Mouse (Mus musculus) MEL (cell line): ENCODE results near the gene Slc9a7. TPM values are rescaled to one million over a fixed set of nuclear protein-coding genes. Genes with fewer than 3 reads are reported as not detected.

Source experiments
- DNase-seq: peaks from one replicate; pipeline ENCODE4 v3.0.0; 2011; ENCODE audit warnings: low read depth, low spot score
- H3K27ac ChIP-seq: 2 replicates; pipeline ENCODE4 v1.5.1; 2012; ENCODE audit warnings: low read depth, mild to moderate bottlenecking, control low read depth, low read length, moderate library complexity; ENCODE audit not compliant: control insufficient read depth
- H3K27me3 ChIP-seq, 2 experiments: fragments of 150-350 bp in 1 of 2; sonication (generic) in 1 of 2; 2 replicates each; pipeline ENCODE4 v1.6.1; 2012; ENCODE audit warnings: low read length in 2 of 2, mild to moderate bottlenecking in 2 of 2, improper control_type of control experiment in 1 of 2, moderate library complexity in 1 of 2; ENCODE audit not compliant: insufficient read depth in 2 of 2, control insufficient read depth in 1 of 2
- H3K36me3 ChIP-seq, 2 experiments: 2 replicates each; pipeline ENCODE4 v1.6.1; 2012 to 2014; ENCODE audit warnings: low read length in 2 of 2, improper control_type of control experiment in 1 of 2, inconsistent platforms in 1 of 2, mild to moderate bottlenecking in 1 of 2; ENCODE audit not compliant: insufficient read depth in 2 of 2, control insufficient read depth in 1 of 2
- H3K4me1 ChIP-seq, 2 experiments: fragments of 150-350 bp in 1 of 2; sonication (generic) in 1 of 2; 2 replicates each; pipeline ENCODE4 v1.6.1; 2012; ENCODE audit warnings: low read length in 2 of 2, improper control_type of control experiment in 1 of 2, mild to moderate bottlenecking in 1 of 2; ENCODE audit not compliant: insufficient read depth in 2 of 2, control insufficient read depth in 1 of 2
- H3K4me3 ChIP-seq, 2 experiments: fragments of 150-350 bp in 1 of 2; sonication (generic) in 1 of 2; 2 replicates each; pipeline ENCODE4 v1.5.1; 2012; ENCODE audit warnings: low read depth in 2 of 2, low read length in 2 of 2, mild to moderate bottlenecking in 2 of 2, moderate library complexity in 2 of 2, control low read depth in 1 of 2, improper control_type of control experiment in 1 of 2; ENCODE audit not compliant: control insufficient read depth in 1 of 2, insufficient read depth in 1 of 2
- H3K79me2 ChIP-seq: 2 replicates; pipeline ENCODE4 v1.6.1; 2012; ENCODE audit warnings: mild to moderate bottlenecking, low read length, moderate library complexity; ENCODE audit not compliant: control insufficient read depth, poor library complexity, insufficient read depth
- H3K9ac ChIP-seq: 2 replicates; pipeline ENCODE4 v1.6.1; 2012; ENCODE audit warnings: low read depth, mild to moderate bottlenecking, control low read depth, low read length, moderate library complexity; ENCODE audit not compliant: control insufficient read depth, poor library complexity, severe bottlenecking
- H3K9me3 ChIP-seq: fragments of 150-350 bp; sonication (generic); replicated peaks from 2 replicates; pipeline ENCODE4 v1.6.1; 2012; ENCODE audit warnings: mild to moderate bottlenecking, low read length, improper control_type of control experiment, moderate library complexity; ENCODE audit not compliant: insufficient read depth
- BHLHE40 ChIP-seq: IDR thresholded peaks from 2 replicates; pipeline ENCODE4 v1.6.1; 2012; ENCODE audit warnings: low read depth, mild to moderate bottlenecking, inconsistent platforms, low read length, improper control_type of control experiment, borderline replicate concordance
- CHD1 ChIP-seq: IDR thresholded peaks from 2 replicates; pipeline ENCODE4 v1.6.1; 2012; ENCODE audit warnings: low read depth, mild to moderate bottlenecking, inconsistent platforms, low read length, improper control_type of control experiment
- CHD2 ChIP-seq: IDR thresholded peaks from 2 replicates; pipeline ENCODE4 v1.6.1; 2011; ENCODE audit warnings: low read length, improper control_type of control experiment
- EP300 ChIP-seq, 2 experiments: IDR thresholded peaks; 2 replicates each; pipeline ENCODE4 v1.6.1; 2011; ENCODE audit warnings: improper control_type of control experiment in 2 of 2, low read length in 2 of 2, low read depth in 1 of 2, mild to moderate bottlenecking in 1 of 2
- GABPA ChIP-seq: IDR thresholded peaks from 2 replicates; pipeline ENCODE4 v1.6.1; 2012; ENCODE audit warnings: low read depth, mild to moderate bottlenecking, inconsistent platforms, low read length, improper control_type of control experiment, moderate library complexity
- GATA1 ChIP-seq: IDR thresholded peaks from 2 replicates; pipeline ENCODE4 v1.6.1; 2011; ENCODE audit warnings: low read depth, low read length, improper control_type of control experiment
- KAT2A ChIP-seq: conservative IDR thresholded peaks from 2 replicates; pipeline ENCODE4 v1.6.1; 2012; ENCODE audit warnings: low read depth, low read length, improper control_type of control experiment, inconsistent platforms
- MAFK ChIP-seq: IDR thresholded peaks from 2 replicates; pipeline ENCODE4 v1.6.1; 2011; ENCODE audit warnings: low read depth, mild to moderate bottlenecking, low read length, improper control_type of control experiment, borderline replicate concordance
- MAX ChIP-seq: IDR thresholded peaks from 2 replicates; pipeline ENCODE4 v1.6.1; 2011; ENCODE audit warnings: low read length, improper control_type of control experiment
- MAZ ChIP-seq: IDR thresholded peaks from 2 replicates; pipeline ENCODE4 v1.6.1; 2012; ENCODE audit warnings: low read depth, mild to moderate bottlenecking, inconsistent platforms, low read length, improper control_type of control experiment
- MEF2A ChIP-seq: IDR thresholded peaks from 2 replicates; pipeline ENCODE4 v1.6.1; 2014; ENCODE audit warnings: low read depth, mild to moderate bottlenecking, inconsistent platforms, low read length, improper control_type of control experiment; ENCODE audit not compliant: poor library complexity, insufficient replicate concordance, severe bottlenecking; ENCODE audit errors: extremely low read depth
- MXI1 ChIP-seq: IDR thresholded peaks from 2 replicates; pipeline ENCODE4 v1.6.1; 2011; ENCODE audit warnings: mild to moderate bottlenecking, low read depth, low read length, improper control_type of control experiment
- POLR2A ChIP-seq, 2 experiments: IDR thresholded peaks; 2 replicates each; pipeline ENCODE4 v1.6.1; 2011 to 2012; ENCODE audit warnings: low read length in 2 of 2, mild to moderate bottlenecking in 2 of 2, control low read depth in 1 of 2, improper control_type of control experiment in 1 of 2, low read depth in 1 of 2, moderate library complexity in 1 of 2; ENCODE audit not compliant: control insufficient read depth in 1 of 2, insufficient read depth in 1 of 2, poor library complexity in 1 of 2
- POLR2AphosphoS5 ChIP-seq: IDR thresholded peaks from 2 replicates; pipeline ENCODE4 v1.6.1; 2012; ENCODE audit warnings: low read depth, borderline replicate concordance, mild to moderate bottlenecking, inconsistent platforms, low read length, moderate library complexity, mixed read lengths
- SMC3 ChIP-seq: IDR thresholded peaks from 2 replicates; pipeline ENCODE4 v1.6.1; 2011; ENCODE audit warnings: low read depth, low read length, improper control_type of control experiment
- TBP ChIP-seq: IDR thresholded peaks from 2 replicates; pipeline ENCODE4 v1.8.0; 2011; ENCODE audit warnings: low read depth, low read length, improper control_type of control experiment
- TCF12 ChIP-seq: IDR thresholded peaks from 2 replicates; pipeline ENCODE4 v1.6.1; 2014; ENCODE audit warnings: low read depth, mild to moderate bottlenecking, inconsistent platforms, low read length, improper control_type of control experiment, moderate library complexity
- USF1 ChIP-seq: IDR thresholded peaks from 2 replicates; pipeline ENCODE4 v1.6.1; 2014; ENCODE audit warnings: low read depth, mild to moderate bottlenecking, inconsistent platforms, low read length, improper control_type of control experiment, moderate library complexity
- USF2 ChIP-seq, 2 experiments: IDR thresholded peaks; 2 replicates each; pipeline ENCODE4 v1.6.1; 2011 to 2012; ENCODE audit warnings: improper control_type of control experiment in 2 of 2, low read length in 2 of 2, borderline replicate concordance in 1 of 2, inconsistent platforms in 1 of 2, low read depth in 1 of 2, mild to moderate bottlenecking in 1 of 2; ENCODE audit not compliant: insufficient read depth in 1 of 2
- ZC3H11A ChIP-seq: IDR thresholded peaks from 2 replicates; pipeline ENCODE4 v1.6.1; 2012; ENCODE audit warnings: low read depth, mild to moderate bottlenecking, inconsistent platforms, low read length, improper control_type of control experiment
- ZKSCAN1 ChIP-seq: IDR thresholded peaks from 2 replicates; pipeline ENCODE4 v1.6.1; 2012; ENCODE audit warnings: low read depth, mild to moderate bottlenecking, inconsistent platforms, low read length, improper control_type of control experiment, moderate library complexity
- polyA plus RNA-seq, 2 experiments: library from polyadenylated mRNA; stranded (reverse) in 1 of 2; unstranded in 1 of 2; fragments of >175 nt in 1 of 2; fragments of >200 nt in 1 of 2; gene quantifications; 2 replicates each; pipeline versions ENCODE4 v1.2.1 to v1.2.4; 2012; ENCODE audit warnings: low replicate concordance in 2 of 2, low read depth in 1 of 2; ENCODE audit not compliant: insufficient read length in 2 of 2, insufficient read depth in 1 of 2, missing spikeins in 1 of 2
- total RNA-seq: library from RNA; depleted of rRNA; stranded (reverse); fragments of 300-350 nt; gene quantifications from 2 replicates; pipeline ENCODE4 v1.2.3, GENCODE M21; 2012

Slc9a7 gene
- total and polyA plus RNA-seq, 3 experiments = not detected

DNA sequence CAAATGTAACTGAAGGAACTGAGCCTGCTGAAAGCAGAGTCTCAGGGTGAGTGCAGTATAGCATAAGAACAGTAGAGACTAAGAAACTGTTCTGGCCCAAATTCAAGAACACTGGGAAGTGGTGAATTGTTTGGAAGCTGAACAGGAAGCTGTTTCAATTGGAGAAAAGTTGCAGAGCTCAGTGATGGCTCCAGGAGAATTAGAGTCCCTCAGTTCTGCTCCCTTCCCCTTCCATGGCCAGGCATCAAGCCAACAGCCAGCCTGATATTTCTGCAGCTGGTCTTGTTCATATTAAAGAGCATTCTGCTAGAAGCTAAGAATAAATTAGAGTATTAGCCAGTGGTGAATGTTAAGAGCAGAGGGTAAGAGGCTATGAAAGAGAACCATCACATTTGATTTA is 225.0 kb downstream of the Slc9a7 start:
- Histone ChIP-seq H3K79me2 (no peaks in the 10 kb centered on the region), H3K36me3 (no peaks in the 10 kb centered on the region), H3K4me1 (no peaks in the 10 kb centered on the region), H3K9me3 (no peaks in the 10 kb centered on the region), H3K4me3 (no peak overlapping the region), H3K27ac (no peak overlapping the region), H3K9ac (no peak overlapping the region), H3K27me3 (no peaks in the 10 kb centered on the region)
- TF ChIP-seq POLR2A (IDR thresholded peaks at IDR 0.05; ENCODE audit: control insufficient read depth in 1 of 2, insufficient read depth in 1 of 2, low read depth in 1 of 2, low read length in 2 of 2, poor library complexity in 1 of 2) (no peak), GATA1 (no peak), TCF12 (no peak), EP300 (IDR thresholded peaks at IDR 0.05; ENCODE audit: low read depth in 1 of 2, low read length in 2 of 2) (no peak), MAX (no peak), TBP (no peak), USF2 (IDR thresholded peaks at IDR 0.05; ENCODE audit: borderline replicate concordance in 1 of 2, insufficient read depth in 1 of 2, low read depth in 1 of 2, low read length in 2 of 2) (no peak), MAZ (no peak), POLR2AphosphoS5 (no peak), MAFK (no peak), SMC3 (no peak), CHD2 (no peak), GABPA (no peak), MEF2A (no peak), CHD1 (no peak), KAT2A (no peak), USF1 (no peak), BHLHE40 (no peak)
- DNase-seq = no peak

DNA sequence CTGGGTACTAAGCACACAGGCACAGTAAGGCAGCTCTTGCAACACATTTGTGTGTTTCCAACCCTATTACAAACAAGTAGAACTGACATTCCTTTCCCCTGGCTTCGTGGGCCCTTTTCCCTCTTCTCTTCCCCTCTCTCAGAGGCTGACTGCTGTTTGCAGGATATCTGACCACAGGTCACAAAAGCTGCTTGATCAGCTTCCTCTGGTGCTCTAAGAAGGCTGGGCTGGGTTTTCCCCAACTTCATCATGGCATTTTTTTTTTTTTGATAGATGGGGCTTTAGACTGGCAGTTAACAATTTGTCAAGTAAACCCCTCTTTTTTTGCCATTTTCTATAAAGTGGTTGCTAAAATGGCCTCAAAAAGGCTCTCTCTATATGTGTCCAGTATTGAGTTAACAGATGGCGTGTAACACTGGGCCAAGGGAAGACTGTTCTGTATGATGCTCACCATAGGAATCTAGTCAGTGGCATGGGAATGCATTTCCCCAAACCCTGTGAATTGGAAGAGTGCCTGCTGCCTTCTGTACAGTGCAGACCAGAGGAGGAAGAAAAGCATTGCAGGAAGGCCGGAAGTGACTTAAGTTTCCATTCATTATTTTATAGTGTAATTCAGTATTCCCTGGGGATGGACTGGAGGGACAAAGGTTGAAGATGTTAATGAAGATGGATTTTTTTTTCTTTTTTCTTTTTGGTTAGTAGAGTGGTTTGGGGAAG is 229.7 kb downstream of the Slc9a7 start:
- Histone ChIP-seq H3K27ac (no peak overlapping the region), H3K9ac (no peak overlapping the region), H3K79me2 (no peaks in the 10 kb centered on the region), H3K4me1 (no peaks in the 10 kb centered on the region), H3K4me3 (no peak overlapping the region), H3K36me3 (no peaks in the 10 kb centered on the region), H3K9me3 (no peaks in the 10 kb centered on the region), H3K27me3 (no peaks in the 10 kb centered on the region)
- no peak for DNase-seq
- TF ChIP-seq ZC3H11A (no peak), MXI1 (no peak), ZKSCAN1 (no peak), SMC3 (no peak)
